In genomic region chr1:133182016-133182705, GRCm38 (mm10) we compare ENCODE assay signal across 8 mouse cellular contexts. TPM values are rescaled to one million over a fixed set of nuclear protein-coding genes. Genes with fewer than 3 reads are reported as not detected.
DNase-seq lines count a peak whose midpoint lies in the region; ATAC-seq lines count a peak whose summit lies in the region.

No protein-coding gene starts in this region.

- peaks cover 36% of the 10 kb centered on the region for H3K4me1 ChIP-seq in embryonic facial prominence, embryonic 10.5 days
- peaks cover 25% of the 10 kb centered on the region for H3K4me1 ChIP-seq in heart, embryonic 10.5 days
- peaks cover 16% of the 10 kb centered on the region for H3K4me1 ChIP-seq in liver, embryonic 13.5 days (replicated peaks)
- peaks cover 70% of the 10 kb centered on the region for H3K4me1 ChIP-seq in neural tube, embryonic 13.5 days (replicated peaks)

- peaks cover 69% of the 10 kb centered on the region for H3K27me3 ChIP-seq in embryonic facial prominence, embryonic 10.5 days (replicated peaks; ENCODE audit: low read depth, poor library complexity, severe bottlenecking)
- peaks cover 48% of the 10 kb centered on the region for H3K27me3 ChIP-seq in heart, embryonic 10.5 days (ENCODE audit: insufficient read depth, poor library complexity, severe bottlenecking)
- peaks cover 54% of the 10 kb centered on the region for H3K27me3 ChIP-seq in liver, embryonic 13.5 days
- no peaks in the 10 kb centered on the region for H3K27me3 ChIP-seq in neural tube, embryonic 13.5 days

- H3K27ac ChIP-seq in embryonic facial prominence, embryonic 10.5 days (replicated peaks) = peak overlapping the region; percentile 79
- peak overlapping the region; percentile 32; the same call in 1 of the 2 replicates for H3K27ac ChIP-seq in heart, embryonic 10.5 days
- no peak overlapping the region for H3K27ac ChIP-seq in liver, embryonic 13.5 days
- H3K27ac ChIP-seq in neural tube, embryonic 13.5 days (replicated peaks) = peak overlapping the region; percentile 99

- no peaks in the 10 kb centered on the region for H3K36me3 ChIP-seq in embryonic facial prominence, embryonic 10.5 days (replicated peaks)
- H3K36me3 ChIP-seq in heart, embryonic 10.5 days = no peaks in the 10 kb centered on the region
- no peaks in the 10 kb centered on the region for H3K36me3 ChIP-seq in liver, embryonic 13.5 days
- H3K36me3 ChIP-seq in neural tube, embryonic 13.5 days = no peaks in the 10 kb centered on the region

- under 1% methylated on average over 25 of the region's 25 CpGs for WGBS in embryonic facial prominence, embryonic 10.5 days
- WGBS in heart, embryonic 10.5 days = under 1% methylated on average over 23 of the region's 25 CpGs
- WGBS in liver, embryonic 13.5 days (ENCODE audit: insufficient replicate concordance) = 3% methylated on average over 25 of the region's 25 CpGs
- under 1% methylated on average over 24 of the region's 25 CpGs for WGBS in neural tube, embryonic 13.5 days

- peak overlapping the region; percentile 55 for H3K4me2 ChIP-seq in liver, embryonic 13.5 days
- peak overlapping the region; percentile 77 for H3K4me2 ChIP-seq in neural tube, embryonic 13.5 days

- DNase-seq in kidney, adult 18-20 months = peak; percentile 62
- no peak for DNase-seq in kidney, adult 9 months
- DNase-seq in embryonic facial prominence, embryonic 10.5 days (ENCODE audit: low spot score) = peak; percentile 66
- no peak for DNase-seq in heart, embryonic 10.5 days (ENCODE audit: low spot score)
- peak; percentile 61 for DNase-seq in kidney, postnatal 10 days
- no peak for DNase-seq in liver, embryonic 13.5 days
- DNase-seq in T-cell, adult 2 months (ENCODE audit: low spot score) = no peak

- no peak overlapping the region for H3K9ac ChIP-seq in liver, embryonic 13.5 days
- peak overlapping the region; percentile 89 for H3K9ac ChIP-seq in neural tube, embryonic 13.5 days

- no peak for ATAC-seq in liver, embryonic 13.5 days (ENCODE audit: low read depth)
- ATAC-seq in neural tube, embryonic 13.5 days (ENCODE audit: low read depth) = peak; percentile 76

- H3K4me3 ChIP-seq in embryonic facial prominence, embryonic 10.5 days = peak overlapping the region; percentile 62
- H3K4me3 ChIP-seq in heart, embryonic 10.5 days = peak overlapping the region; percentile 55
- H3K4me3 ChIP-seq in liver, embryonic 13.5 days (replicated peaks) = peak overlapping the region; percentile 37
- H3K4me3 ChIP-seq in neural tube, embryonic 13.5 days = peak overlapping the region; percentile 55

- H3K9me3 ChIP-seq in embryonic facial prominence, embryonic 10.5 days = no peaks in the 10 kb centered on the region
- H3K9me3 ChIP-seq in heart, embryonic 10.5 days = no peaks in the 10 kb centered on the region
- no peaks in the 10 kb centered on the region for H3K9me3 ChIP-seq in liver, embryonic 13.5 days (replicated peaks)
- H3K9me3 ChIP-seq in neural tube, embryonic 13.5 days = no peaks in the 10 kb centered on the region

RNA-seq across cellular contexts. Expression of gene Plekha6, which starts 18.2 kb away (rescaled TPM):
- polyA plus RNA-seq in embryonic facial prominence, embryonic 10.5 days (2016; fragmentation: Nextera tagmentation; extraction: Ambion mirVana) = 3.4 and 3.7 TPM in 2 replicates
- 13.5 and 14.2 TPM in 2 replicates for polyA plus RNA-seq in heart, embryonic 10.5 days (2016; fragmentation: Nextera tagmentation; extraction: Ambion mirVana)
- polyA plus RNA-seq in liver, embryonic 13.5 days (2015; fragmentation: Nextera tagmentation; extraction: Ambion mirVana) = 1.9 TPM in 2 replicates
- 25.8 and 27.4 TPM in 2 replicates for polyA plus RNA-seq in neural tube, embryonic 13.5 days (2015; fragmentation: Nextera tagmentation; extraction: Ambion mirVana)

RNA-seq across cellular contexts. Expression of gene Ppp1r15b, which starts 51.2 kb away (rescaled TPM):
- polyA plus RNA-seq in embryonic facial prominence, embryonic 10.5 days (2016; fragmentation: Nextera tagmentation; extraction: Ambion mirVana) = 49.4 and 57.3 TPM in 2 replicates
- 44.9 and 46.1 TPM in 2 replicates for polyA plus RNA-seq in heart, embryonic 10.5 days (2016; fragmentation: Nextera tagmentation; extraction: Ambion mirVana)
- polyA plus RNA-seq in liver, embryonic 13.5 days (2015; fragmentation: Nextera tagmentation; extraction: Ambion mirVana) = 35.8 and 49.1 TPM in 2 replicates
- polyA plus RNA-seq in neural tube, embryonic 13.5 days (2015; fragmentation: Nextera tagmentation; extraction: Ambion mirVana) = 27.8 and 30.8 TPM in 2 replicates

Comparison
In these comparisons a context has a peak if more than half of its experiments do, and no peak if none do; other contexts are left out.
1. DNase-seq: peak in kidney, adult 18-20 months (single experiment), embryonic facial prominence, embryonic 10.5 days (single experiment) and kidney, postnatal 10 days (single experiment); none in kidney, adult 9 months (single experiment), heart, embryonic 10.5 days (single experiment), liver, embryonic 13.5 days (single experiment) and T-cell, adult 2 months (single experiment).
2. Peak in every context shown above with its lines, with median percentiles within 50 percentile points of each other: H3K4me3 ChIP-seq.